Mouse (Mus musculus): ENCODE data around the gene Bola1.
"Not testable (repeated sequence)": the region's sequence is repeated elsewhere in the genome, so short reads cannot be mapped to it uniquely, and the experiment has no call there.

DNA sequence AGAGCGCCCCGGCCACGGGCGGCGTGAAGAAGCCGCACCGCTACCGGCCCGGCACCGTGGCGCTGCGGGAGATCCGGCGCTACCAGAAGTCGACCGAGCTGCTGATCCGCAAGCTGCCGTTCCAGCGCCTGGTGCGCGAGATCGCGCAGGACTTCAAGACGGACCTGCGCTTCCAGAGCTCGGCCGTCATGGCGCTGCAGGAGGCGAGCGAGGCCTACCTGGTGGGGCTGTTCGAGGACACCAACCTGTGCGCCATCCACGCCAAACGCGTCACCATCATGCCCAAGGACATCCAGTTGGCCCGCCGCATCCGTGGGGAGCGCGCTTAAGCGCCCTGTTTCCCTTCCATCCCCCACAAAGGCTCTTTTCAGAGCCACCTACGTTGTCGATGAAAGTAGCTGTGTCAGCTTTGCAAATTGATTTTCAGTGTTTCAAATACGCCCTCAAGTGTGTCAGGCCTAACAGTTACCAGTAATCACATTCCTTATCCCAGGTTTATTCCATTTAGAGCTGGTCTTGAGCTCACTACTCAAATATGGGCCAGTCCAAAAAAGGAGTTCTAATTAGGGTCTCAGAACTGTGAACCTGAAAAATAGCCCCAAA lies 49.4 kb upstream of the Bola1 start:
- 0 out of 2 replicates have a peak, but pooled peaks have one; percentile 6 for TF ChIP-seq POLR2A (IDR thresholded peaks at IDR 0.05; ENCODE audit: insufficient read depth, low read depth, low read length)
- TF ChIP-seq CTCF (IDR thresholded peaks at IDR 0.05) = not testable (repeated sequence)

Measured in heart, adult 2 months (tissue).